Mouse (Mus musculus): ENCODE measurements around the gene 1700086D15Rik. TPM values are rescaled to one million over a fixed set of nuclear protein-coding genes. Genes with fewer than 3 reads are reported as not detected.

1700086D15Rik gene
- polyA plus RNA-seq, 1 experiment from 2014 or later = not detected

- H3K9me3 ChIP-seq (replicated peaks) = no peaks in the 10 kb centered on the region
- H3K27me3 ChIP-seq (ENCODE audit: low read depth, poor library complexity, severe bottlenecking) = no peaks in the 10 kb centered on the region
- no peak for DNase-seq (ENCODE audit: low spot score)
- 0 out of 2 replicates have a peak overlapping the region, but pooled peaks have one; percentile 53 for H3K27ac ChIP-seq
- H3K36me3 ChIP-seq = no peaks in the 10 kb centered on the region
- whole genome bisulfite sequencing = 69% methylated on average over 8 of the region's 8 CpGs
- peaks cover 10% of the 10 kb centered on the region for H3K4me1 ChIP-seq
- no peak overlapping the region for H3K4me3 ChIP-seq
Observed at GRCm38 (mm10) chr11:65124913-65125418, 34.7 kb downstream of the 1700086D15Rik start.

- no peaks in the 10 kb centered on the region for H3K9me3 ChIP-seq (replicated peaks)
- no peak for DNase-seq (ENCODE audit: low spot score)
- 90% methylated on average over 4 of the region's 4 CpGs for WGBS
Observed at GRCm38 (mm10) chr11:65120276-65120675, 39.4 kb downstream of the 1700086D15Rik start.

GRCm38 (mm10) chr11:65115811-65116210 lies 43.9 kb downstream of the 1700086D15Rik start:
- 89% methylated on average over 6 of the region's 6 CpGs for WGBS
- H3K27ac ChIP-seq = no peak overlapping the region
- no peaks in the 10 kb centered on the region for H3K36me3 ChIP-seq
- H3K27me3 ChIP-seq (ENCODE audit: low read depth, poor library complexity, severe bottlenecking) = no peaks in the 10 kb centered on the region
- H3K4me3 ChIP-seq = no peak overlapping the region
- no peak for DNase-seq (ENCODE audit: low spot score)
- 0 out of 2 replicates have a peak, but pooled peaks cover 6% of the 10 kb centered on the region for H3K4me1 ChIP-seq
- no peaks in the 10 kb centered on the region for H3K9me3 ChIP-seq (replicated peaks)

More at GRCm38 (mm10) chr11:65120276-65120675, 39.4 kb downstream of the 1700086D15Rik start:
- Histone ChIP-seq H3K27ac (no peak overlapping the region), H3K4me1 (peaks cover 7% of the 10 kb centered on the region), H3K36me3 (no peaks in the 10 kb centered on the region), H3K27me3 (ENCODE audit: low read depth, poor library complexity, severe bottlenecking) (no peaks in the 10 kb centered on the region), H3K4me3 (no peak overlapping the region)

- Histone ChIP-seq H3K27ac (no peak overlapping the region), H3K36me3 (no peaks in the 10 kb centered on the region), H3K9me3 (replicated peaks) (no peaks in the 10 kb centered on the region), H3K27me3 (ENCODE audit: low read depth, poor library complexity, severe bottlenecking) (no peaks in the 10 kb centered on the region), H3K4me3 (no peak overlapping the region), H3K4me1 (0 out of 2 replicates have a peak, but pooled peaks cover 9% of the 10 kb centered on the region)
- DNase-seq (ENCODE audit: low spot score) = no peak
- WGBS = 60% methylated on average over 4 of the region's 4 CpGs
Observed at GRCm38 (mm10) chr11:65112086-65112485, 47.6 kb downstream of the 1700086D15Rik start.

GRCm38 (mm10) chr11:65111651-65112050 lies 48.0 kb downstream of the 1700086D15Rik start:
- H3K36me3 ChIP-seq = no peaks in the 10 kb centered on the region
- H3K27me3 ChIP-seq (ENCODE audit: low read depth, poor library complexity, severe bottlenecking) = no peaks in the 10 kb centered on the region
- H3K4me3 ChIP-seq = no peak overlapping the region
- no peaks in the 10 kb centered on the region for H3K9me3 ChIP-seq (replicated peaks)
- H3K4me1 ChIP-seq = 0 out of 2 replicates have a peak, but pooled peaks cover 13% of the 10 kb centered on the region
- DNase-seq (ENCODE audit: low spot score) = no peak
- WGBS = 70% methylated on average over 5 of the region's 5 CpGs
- no peak overlapping the region for H3K27ac ChIP-seq

- H3K36me3 ChIP-seq = no peaks in the 10 kb centered on the region
- H3K27me3 ChIP-seq (ENCODE audit: low read depth, poor library complexity, severe bottlenecking) = no peaks in the 10 kb centered on the region
- no peak overlapping the region for H3K4me3 ChIP-seq
- DNase-seq (ENCODE audit: low spot score) = no peak
- H3K4me1 ChIP-seq = 0 out of 2 replicates have a peak, but pooled peaks cover 13% of the 10 kb centered on the region
- H3K9me3 ChIP-seq (replicated peaks) = no peaks in the 10 kb centered on the region
- H3K27ac ChIP-seq = no peak overlapping the region
- whole genome bisulfite sequencing = 80% methylated on average over 10 of the region's 10 CpGs
Observed at GRCm38 (mm10) chr11:65110058-65110457, 49.6 kb downstream of the 1700086D15Rik start.

GRCm38 (mm10) chr11:65107734-65108171 lies 51.9 kb downstream of the 1700086D15Rik start:
- no peak overlapping the region; the same call in 1 of the 2 replicates for H3K27ac ChIP-seq
- WGBS = 75% methylated on average over 5 of the region's 5 CpGs
- H3K4me1 ChIP-seq = 0 out of 2 replicates have a peak, but pooled peaks cover 13% of the 10 kb centered on the region
- H3K9me3 ChIP-seq (replicated peaks) = no peaks in the 10 kb centered on the region
- H3K27me3 ChIP-seq (ENCODE audit: low read depth, poor library complexity, severe bottlenecking) = no peaks in the 10 kb centered on the region
- H3K36me3 ChIP-seq = no peaks in the 10 kb centered on the region
- no peak overlapping the region for H3K4me3 ChIP-seq
- no peak for DNase-seq (ENCODE audit: low spot score)

- H3K9me3 ChIP-seq (replicated peaks) = no peaks in the 10 kb centered on the region
- no peak for DNase-seq (ENCODE audit: low spot score)
- H3K36me3 ChIP-seq = no peaks in the 10 kb centered on the region
- no peak overlapping the region for H3K4me3 ChIP-seq
- 0 out of 2 replicates have a peak, but pooled peaks cover 13% of the 10 kb centered on the region for H3K4me1 ChIP-seq
- no peaks in the 10 kb centered on the region for H3K27me3 ChIP-seq (ENCODE audit: low read depth, poor library complexity, severe bottlenecking)
- 79% methylated on average over 4 of the region's 4 CpGs for WGBS
- no peak overlapping the region for H3K27ac ChIP-seq
Observed at GRCm38 (mm10) chr11:65107151-65107550, 52.5 kb downstream of the 1700086D15Rik start.

GRCm38 (mm10) chr11:65104076-65104475 lies 55.6 kb downstream of the 1700086D15Rik start:
- Histone ChIP-seq H3K27ac (no peak overlapping the region), H3K4me1 (0 out of 2 replicates have a peak, but pooled peaks cover 7% of the 10 kb centered on the region), H3K4me3 (no peak overlapping the region), H3K9me3 (replicated peaks) (no peaks in the 10 kb centered on the region), H3K27me3 (ENCODE audit: low read depth, poor library complexity, severe bottlenecking) (no peaks in the 10 kb centered on the region), H3K36me3 (no peaks in the 10 kb centered on the region)
- no peak for DNase-seq (ENCODE audit: low spot score)
- WGBS = 92% methylated on average over 3 of the region's 3 CpGs

Other genes starting within 250 kb of the 1700086D15Rik start
- 41.5 and 46.9 TPM in 2 replicates for gene Elac2, start 180.9 kb downstream of the 1700086D15Rik start, polyA plus RNA-seq (2016; fragmentation: Nextera tagmentation; extraction: Ambion mirVana)
- 2.3 and 2.8 TPM in 2 replicates for gene Arhgap44, start 3.1 kb upstream of the 1700086D15Rik start, polyA plus RNA-seq (2016; fragmentation: Nextera tagmentation; extraction: Ambion mirVana)
- 0.08 and 0.38 TPM in 2 replicates for gene Myocd, start 110.1 kb upstream of the 1700086D15Rik start, polyA plus RNA-seq (2016; fragmentation: Nextera tagmentation; extraction: Ambion mirVana)